Mouse (Mus musculus) c-Kit-positive CD71-positive TER-119-negative erythroid progenitor cells, embryonic 14.5 days (primary cell): ENCODE data around the gene Olfr455.
A peak's percentile ranks its signal among the peaks of the same experiment; 100 is the strongest.

Experiments
- DNase-seq: peaks from one replicate; pipeline ENCODE4 v3.0.0-alpha.2; 2013; ENCODE audit warnings: low read depth

Olfr455 gene

GRCm38 (mm10) chr6:42547461-42547860, at the start of gene Olfr455:
TSS of gene Olfr455 (minus strand) at chr6:42547587.
- DNase-seq, result no peak

GRCm38 (mm10) chr6:42593138-42593882, 45.9 kb upstream of the Olfr455 start:
- no peak for DNase-seq

- no peak for DNase-seq
Observed at GRCm38 (mm10) chr6:42586569-42586968, 39.2 kb upstream of the Olfr455 start.

GRCm38 (mm10) chr6:42583488-42583872, 36.1 kb upstream of the Olfr455 start:
- peak; percentile 23 for DNase-seq

GRCm38 (mm10) chr6:42582741-42583487, 35.5 kb upstream of the Olfr455 start:
- DNase-seq, result no peak

- DNase-seq, result no peak
Observed at GRCm38 (mm10) chr6:42578678-42579077, 31.3 kb upstream of the Olfr455 start.

- no peak for DNase-seq
Observed at GRCm38 (mm10) chr6:42577433-42577832, 30.0 kb upstream of the Olfr455 start.

GRCm38 (mm10) chr6:42568205-42568604, 20.8 kb upstream of the Olfr455 start:
- no peak for DNase-seq

GRCm38 (mm10) chr6:42566076-42566598, 18.8 kb upstream of the Olfr455 start:
- no peak for DNase-seq

GRCm38 (mm10) chr6:42562280-42562679, 14.9 kb upstream of the Olfr455 start:
- DNase-seq, result no peak

- no peak for DNase-seq
Observed at GRCm38 (mm10) chr6:42560885-42561284, 13.5 kb upstream of the Olfr455 start.

- no peak for DNase-seq
Observed at GRCm38 (mm10) chr6:42558641-42559040, 11.3 kb upstream of the Olfr455 start.

GRCm38 (mm10) chr6:42546180-42546579, 1.2 kb downstream of the Olfr455 start:
- DNase-seq, result no peak

GRCm38 (mm10) chr6:42545451-42545885, 1.9 kb downstream of the Olfr455 start:
- DNase-seq, result no peak

GRCm38 (mm10) chr6:42544846-42545245, 2.5 kb downstream of the Olfr455 start:
- no peak for DNase-seq

- no peak for DNase-seq
Observed at GRCm38 (mm10) chr6:42542036-42543031, 5.1 kb downstream of the Olfr455 start.

GRCm38 (mm10) chr6:42540681-42541080, 6.7 kb downstream of the Olfr455 start:
- DNase-seq, result no peak

GRCm38 (mm10) chr6:42539711-42540110, 7.7 kb downstream of the Olfr455 start:
- DNase-seq, result no peak

- no peak for DNase-seq
Observed at GRCm38 (mm10) chr6:42513461-42513860, 33.9 kb downstream of the Olfr455 start.

- DNase-seq, result no peak
Observed at GRCm38 (mm10) chr6:42509311-42509710, 38.1 kb downstream of the Olfr455 start.

GRCm38 (mm10) chr6:42503478-42503877, 43.9 kb downstream of the Olfr455 start:
- DNase-seq, result no peak

- DNase-seq, result no peak
Observed at GRCm38 (mm10) chr6:42489731-42490130, 57.7 kb downstream of the Olfr455 start.
